Mouse (Mus musculus) limb, embryonic 14.5 days (tissue): ENCODE measurements around the gene Hrh3. TPM values are rescaled to one million over a fixed set of nuclear protein-coding genes. Genes with fewer than 3 reads are reported as not detected.

Source experiments
- ATAC-seq: fragments of 200-750 bp; cut with Nextera tagmentation; 2 replicates; pipeline ENCODE4 v1.8.0; 2017; ENCODE audit warnings: low read depth, moderate number of reproducible peaks, moderate TSS enrichment; ENCODE audit not compliant: low FRiP score
- DNase-seq: peaks from one replicate; pipeline ENCODE4 v3.0.0-alpha.2; 2015; ENCODE audit warnings: low spot score
- H3K27ac ChIP-seq: fragments of 300-500 bp; sonication (generic); replicated peaks from 2 replicates; pipeline ENCODE4 v1.5.1; 2014; ENCODE audit warnings: low read depth, mild to moderate bottlenecking, low read length, moderate library complexity, mixed read lengths
- H3K27me3 ChIP-seq: fragments of 300-500 bp; sonication (generic); 2 replicates; pipeline ENCODE4 v1.6.1; 2014; ENCODE audit warnings: low read length, mixed read lengths; ENCODE audit not compliant: control insufficient read depth, insufficient read depth
- H3K36me3 ChIP-seq: fragments of 300-500 bp; sonication (generic); 2 replicates; pipeline ENCODE4 v1.6.1; 2014; ENCODE audit warnings: mild to moderate bottlenecking, low read length, moderate library complexity, mixed read lengths; ENCODE audit not compliant: control insufficient read depth, insufficient read depth
- H3K4me1 ChIP-seq: fragments of 300-500 bp; sonication (generic); 2 replicates; pipeline ENCODE4 v1.6.1; 2014; ENCODE audit warnings: antibody characterized with exemption, low read length, mixed read lengths; ENCODE audit not compliant: control insufficient read depth, insufficient read depth
- H3K4me2 ChIP-seq: fragments of 300-500 bp; sonication (generic); replicated peaks from 2 replicates; pipeline ENCODE4 v1.6.1; 2014; ENCODE audit warnings: low read depth, mild to moderate bottlenecking, low read length, moderate library complexity; ENCODE audit not compliant: severe bottlenecking
- H3K4me3 ChIP-seq: fragments of 300-500 bp; sonication (generic); replicated peaks from 2 replicates; pipeline ENCODE4 v1.5.1; 2014; ENCODE audit warnings: low read length
- H3K9ac ChIP-seq: fragments of 300-500 bp; sonication (generic); 2 replicates; pipeline ENCODE4 v1.6.1; 2014; ENCODE audit warnings: mild to moderate bottlenecking, low read depth, low read length, moderate library complexity; ENCODE audit not compliant: severe bottlenecking
- H3K9me3 ChIP-seq: fragments of 300-500 bp; sonication (generic); 2 replicates; pipeline ENCODE4 v1.6.1; 2016; ENCODE audit warnings: low read length; ENCODE audit not compliant: control insufficient read depth
- POLR2A ChIP-seq: fragments of 200-500 bp; IDR thresholded peaks from 2 replicates; pipeline ENCODE4 v1.8.0; 2012; ENCODE audit warnings: inconsistent platforms, mild to moderate bottlenecking, moderate library complexity, borderline replicate concordance; ENCODE audit not compliant: insufficient read depth, insufficient read length; ENCODE audit errors: extremely low read depth
- WGBS: fragments of 180-500 bp; shearing (Covaris S2); extraction: QIAGEN DNeasy Blood & Tissue Kit; methylation state at CpG from one replicate; pipeline ENCODE4 v1.1.7; 2014; 5-methylcytosine and 5-hydroxymethylcytosine counted together
- polyA plus RNA-seq, 2 experiments: library from polyadenylated mRNA; depleted of rRNA in 1 of 2; stranded (reverse) in 1 of 2; unstranded in 1 of 2; fragments of >200 nt; fragmentation: Nextera tagmentation in 1 of 2; extraction: Ambion mirVana in 1 of 2; gene quantifications; 2 replicates each; pipeline versions ENCODE4 v1.2.1 to v1.2.3; 2012 to 2014

Gene Hrh3
- polyA plus RNA-seq, 2 experiments: 0.10 to 0.17 TPM

- H3K4me2 ChIP-seq: peak overlapping the region; percentile 84
- no peak overlapping the region; the same call in 1 of the 2 replicates for H3K27ac ChIP-seq
- ATAC-seq: peak; percentile 51
- H3K9me3 ChIP-seq: no peaks in the 10 kb centered on the region
- TF ChIP-seq POLR2A: no peak
- H3K4me3 ChIP-seq: peak overlapping the region; percentile 88
- no peak for DNase-seq
- no peaks in the 10 kb centered on the region for H3K36me3 ChIP-seq
- under 1% methylated on average over 39 of the region's 68 CpGs for WGBS
- H3K27me3 ChIP-seq: no peaks in the 10 kb centered on the region
- peaks cover 11% of the 10 kb centered on the region for H3K4me1 ChIP-seq
- peak overlapping the region; percentile 82 for H3K9ac ChIP-seq
Observed at GRCm38 (mm10) chr2:180119439-180120291, 15.4 kb upstream of the Hrh3 start.

- no peaks in the 10 kb centered on the region for H3K36me3 ChIP-seq
- H3K9me3 ChIP-seq: no peaks in the 10 kb centered on the region
- no peaks in the 10 kb centered on the region for H3K27me3 ChIP-seq
- peak; percentile 98 for ATAC-seq
- under 1% methylated on average over 45 of the region's 55 CpGs for WGBS
- peak within 1 kb of the TSS; percentile 84 for H3K4me2 ChIP-seq
- peak; percentile 97 for DNase-seq
- no peak within 1 kb of the TSS; the same call in 1 of the 2 replicates for H3K27ac ChIP-seq
- TF ChIP-seq POLR2A: no peak
- H3K4me3 ChIP-seq: peak within 1 kb of the TSS; percentile 88
- H3K9ac ChIP-seq: peak within 1 kb of the TSS; percentile 82
- H3K4me1 ChIP-seq: peaks cover 11% of the 10 kb centered on the region
Observed at GRCm38 (mm10) chr2:180118661-180119438, 14.6 kb upstream of the Hrh3 start, which contains the start of gene Osbpl2. TSS of gene Osbpl2 (plus strand) at chr2:180119306.

- no peak overlapping the region for H3K4me3 ChIP-seq
- H3K27me3 ChIP-seq: no peaks in the 10 kb centered on the region
- H3K36me3 ChIP-seq: no peaks in the 10 kb centered on the region
- H3K9me3 ChIP-seq: no peaks in the 10 kb centered on the region
- no peak for TF ChIP-seq POLR2A
- DNase-seq (peak; percentile 26), ATAC-seq (no peak)
- H3K9ac ChIP-seq: no peak overlapping the region
- peaks cover 11% of the 10 kb centered on the region for H3K4me1 ChIP-seq
- H3K4me2 ChIP-seq: no peak overlapping the region
- 12% methylated on average over 13 of the region's 13 CpGs for WGBS
- H3K27ac ChIP-seq: no peak overlapping the region
Observed at GRCm38 (mm10) chr2:180117485-180118194, 13.4 kb upstream of the Hrh3 start.

GRCm38 (mm10) chr2:180116741-180117484, 12.6 kb upstream of the Hrh3 start:
- H3K27me3 ChIP-seq: no peaks in the 10 kb centered on the region
- no peak overlapping the region for H3K4me2 ChIP-seq
- DNase-seq (no peak), ATAC-seq (no peak)
- no peaks in the 10 kb centered on the region for H3K36me3 ChIP-seq
- no peak overlapping the region for H3K9ac ChIP-seq
- no peak overlapping the region for H3K27ac ChIP-seq
- 65% methylated on average over 8 of the region's 8 CpGs for WGBS
- H3K4me1 ChIP-seq: peaks cover 11% of the 10 kb centered on the region
- H3K9me3 ChIP-seq: no peaks in the 10 kb centered on the region
- H3K4me3 ChIP-seq: no peak overlapping the region
- TF ChIP-seq POLR2A: no peak
